Mouse (Mus musculus) natural killer cell, adult 2 months (primary cell): Measurements from ENCODE around the gene Insrr.
"Not testable (repeated sequence)": the region's sequence is repeated elsewhere in the genome, so short reads cannot be mapped to it uniquely, and the experiment has no call there.

ENCODE experiments used
- DNase-seq, 2 experiments: peaks; one replicate each; pipeline ENCODE4 v3.0.0; 2022; ENCODE audit warnings: low spot score in 2 of 2

Gene Insrr

DNA sequence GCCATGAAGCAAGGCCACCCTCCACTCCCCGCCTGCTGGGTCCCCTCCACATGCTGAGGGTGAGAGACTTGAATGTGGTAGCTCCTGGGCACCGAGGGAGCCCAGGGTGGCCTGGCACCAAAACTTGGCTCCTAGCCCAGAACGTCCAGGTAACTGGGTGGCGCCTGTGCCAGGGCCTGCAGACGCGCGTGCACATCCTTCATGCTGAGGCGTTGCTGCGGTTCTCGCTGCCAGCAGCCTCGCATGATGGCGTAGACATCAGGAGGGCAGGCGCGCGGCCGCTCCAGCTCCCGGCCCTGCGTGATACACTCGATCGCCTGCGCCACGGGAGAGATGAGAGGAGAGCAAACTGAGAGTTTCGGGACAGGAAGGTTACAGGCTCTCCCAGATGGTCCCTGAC is 18.5 kb upstream of the Insrr start:
- DNase-seq = no peak

DNA sequence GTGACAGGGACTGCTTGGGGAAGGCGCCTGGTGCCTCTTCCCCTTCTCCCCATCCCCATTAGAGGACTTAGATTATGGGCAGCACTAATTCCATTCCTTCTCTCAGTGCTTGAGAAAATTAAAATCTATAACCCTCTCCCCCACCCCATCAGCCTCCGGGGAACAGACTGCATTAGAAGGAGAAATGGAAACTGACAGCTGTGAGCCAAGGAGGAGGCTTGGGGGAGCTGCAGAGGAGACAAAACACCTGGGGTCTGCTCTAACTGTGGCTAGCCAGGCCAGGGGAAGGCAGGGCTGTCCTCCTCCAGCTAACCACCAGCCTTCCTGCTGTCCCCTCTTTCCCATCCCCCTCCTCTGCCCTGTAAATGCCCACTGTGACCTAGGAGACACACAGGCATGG is 17.7 kb upstream of the Insrr start:
- DNase-seq = no peak

DNA sequence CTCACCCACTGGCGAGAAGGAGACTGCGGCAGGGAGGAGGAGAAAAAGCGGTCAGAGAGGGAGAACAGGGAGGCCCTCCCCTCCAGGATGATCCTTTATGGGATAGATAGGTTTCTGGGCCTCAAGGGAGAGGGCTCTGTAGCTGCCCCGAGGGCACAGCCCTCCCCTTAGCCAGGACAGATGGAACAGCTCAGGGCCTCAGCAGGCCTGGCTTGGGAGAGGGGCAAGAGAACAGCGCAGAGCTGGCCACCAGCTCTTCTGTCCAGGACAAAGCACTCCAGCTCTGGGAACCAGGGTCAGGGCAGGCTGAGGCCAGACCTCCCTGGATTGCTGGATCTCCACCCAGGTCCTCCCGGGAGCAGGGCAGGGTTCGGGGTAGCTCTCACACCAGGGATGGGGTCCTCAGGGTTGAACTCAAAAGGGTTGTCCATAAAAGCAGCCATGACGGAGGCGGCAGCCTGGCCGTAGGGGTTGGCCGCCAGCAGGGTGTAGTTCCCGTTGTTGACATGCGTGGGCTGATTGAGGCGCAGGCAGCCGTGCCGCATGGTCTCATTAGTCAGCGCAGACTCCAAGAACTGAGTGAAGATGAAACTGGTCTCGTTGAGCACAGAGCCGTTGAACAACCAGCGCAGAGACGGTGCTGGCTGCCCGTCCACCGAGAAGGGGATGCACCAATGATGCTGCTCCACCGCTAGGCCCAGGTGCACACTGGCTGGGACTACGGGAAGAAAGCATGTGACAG is 13.3 kb upstream of the Insrr start:
- DNase-seq = no peak

DNA sequence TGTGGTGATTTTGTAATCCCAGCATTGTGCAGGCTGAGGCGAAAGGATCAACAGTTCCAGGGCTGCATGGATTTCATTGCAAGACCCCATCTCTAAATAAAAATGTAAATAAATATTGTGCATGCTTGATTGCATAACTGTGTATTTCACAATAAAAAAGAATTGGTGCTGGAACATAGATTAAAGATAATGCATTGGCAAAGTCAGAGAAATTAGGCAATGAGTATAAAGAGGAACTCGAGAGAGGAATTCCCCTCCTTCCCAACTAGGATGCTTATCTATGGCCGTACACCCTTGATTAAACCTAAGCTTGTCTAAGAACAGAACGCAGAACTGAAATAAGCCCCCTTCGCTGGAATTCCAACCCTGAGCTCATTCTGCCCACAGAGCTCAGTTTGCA is 11.6 kb upstream of the Insrr start:
- no peak for DNase-seq

DNA sequence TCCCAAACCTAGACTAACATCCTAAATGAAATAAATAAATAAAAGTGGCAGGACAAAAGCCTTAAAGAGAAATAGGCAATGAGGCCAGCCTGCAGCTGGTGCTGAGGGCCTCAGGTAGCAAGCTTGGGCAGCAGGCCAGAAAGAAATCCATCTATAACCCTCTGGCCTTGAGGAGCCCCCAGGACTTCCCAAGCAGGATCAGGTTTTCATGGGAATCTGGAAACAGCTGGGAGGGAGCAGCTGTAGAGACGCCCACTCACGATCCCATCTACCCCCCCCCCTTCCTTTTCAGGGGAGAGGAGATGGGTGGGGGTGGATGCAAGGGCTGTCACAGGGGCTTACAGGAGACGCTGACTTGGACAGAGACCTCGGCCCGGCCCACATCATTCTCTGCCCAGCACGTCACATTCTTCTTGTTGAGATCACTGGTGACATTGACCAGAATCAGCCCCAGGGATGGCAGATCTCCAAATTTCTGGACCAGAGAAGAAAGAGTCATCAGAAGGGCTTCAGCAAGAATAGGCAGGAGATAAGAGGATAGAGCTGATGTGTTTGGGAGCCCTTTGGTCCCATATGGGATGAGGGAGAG is 11.0 kb upstream of the Insrr start:
- no peak for DNase-seq

DNA sequence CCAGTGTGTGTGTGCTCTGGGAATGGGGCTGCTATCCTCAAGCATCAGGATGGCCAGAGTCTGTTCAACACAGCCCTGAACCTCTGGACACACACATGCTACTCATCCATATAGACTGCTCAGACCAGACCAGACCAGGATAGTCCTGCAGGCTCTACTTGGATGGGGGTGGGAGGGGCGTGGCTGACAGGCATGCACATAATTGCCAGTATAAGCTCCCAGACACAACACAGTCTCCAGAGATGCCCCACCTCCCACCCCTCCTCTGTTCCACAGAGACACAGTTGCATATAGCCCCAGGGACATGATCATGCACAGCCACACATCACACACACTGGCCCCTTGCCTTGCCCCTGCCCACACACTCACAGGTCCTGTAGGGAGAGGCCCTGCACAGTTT is 7.5 kb upstream of the Insrr start:
- DNase-seq = no peak

DNA sequence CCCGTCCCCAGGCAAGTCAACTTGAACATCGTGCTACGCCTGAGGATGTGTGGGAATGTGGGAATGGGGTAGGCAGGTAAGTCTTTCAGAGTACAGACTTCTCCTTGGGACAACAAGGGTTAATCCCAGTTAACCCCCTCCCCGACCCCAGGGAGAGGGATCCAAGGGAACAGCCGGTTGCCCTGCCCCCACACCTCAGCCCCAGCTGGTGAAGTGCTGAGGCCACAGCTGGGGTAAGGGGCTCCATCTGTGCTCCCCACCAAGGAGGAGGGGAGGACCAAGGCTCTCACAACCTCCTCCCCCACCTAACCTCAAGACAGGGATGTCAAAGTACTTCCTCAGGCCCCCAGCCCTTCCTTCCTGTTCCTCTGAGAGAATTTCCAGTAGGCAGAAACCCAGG is 7.0 kb upstream of the Insrr start:
- DNase-seq = no peak

DNA sequence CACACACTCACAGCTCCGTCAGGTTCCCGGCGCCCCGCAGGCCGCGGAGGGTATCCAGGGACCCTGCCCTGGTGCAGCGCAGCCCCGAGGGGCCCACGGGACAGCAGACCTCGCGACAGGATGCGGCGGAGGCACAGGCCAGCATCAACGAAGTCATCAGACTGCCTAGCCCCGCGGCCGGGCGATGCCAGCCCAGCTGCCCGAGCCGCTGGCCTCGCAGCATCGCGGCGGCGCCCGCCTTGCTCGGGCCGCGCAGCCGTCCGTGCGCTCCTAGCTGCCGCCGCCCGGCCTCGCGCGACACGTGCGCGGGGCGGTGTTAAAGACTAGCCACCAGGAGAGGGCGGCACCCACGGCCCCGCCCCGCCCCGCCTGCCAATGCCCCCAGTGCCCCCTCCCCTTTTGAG is 1.8 kb upstream of the Insrr start, which contains the start of gene Ntrk1:
Gene Ntrk1 (minus strand): TSS at position 241 of the 404 bp plus-strand sequence.
- no peak for DNase-seq

DNA sequence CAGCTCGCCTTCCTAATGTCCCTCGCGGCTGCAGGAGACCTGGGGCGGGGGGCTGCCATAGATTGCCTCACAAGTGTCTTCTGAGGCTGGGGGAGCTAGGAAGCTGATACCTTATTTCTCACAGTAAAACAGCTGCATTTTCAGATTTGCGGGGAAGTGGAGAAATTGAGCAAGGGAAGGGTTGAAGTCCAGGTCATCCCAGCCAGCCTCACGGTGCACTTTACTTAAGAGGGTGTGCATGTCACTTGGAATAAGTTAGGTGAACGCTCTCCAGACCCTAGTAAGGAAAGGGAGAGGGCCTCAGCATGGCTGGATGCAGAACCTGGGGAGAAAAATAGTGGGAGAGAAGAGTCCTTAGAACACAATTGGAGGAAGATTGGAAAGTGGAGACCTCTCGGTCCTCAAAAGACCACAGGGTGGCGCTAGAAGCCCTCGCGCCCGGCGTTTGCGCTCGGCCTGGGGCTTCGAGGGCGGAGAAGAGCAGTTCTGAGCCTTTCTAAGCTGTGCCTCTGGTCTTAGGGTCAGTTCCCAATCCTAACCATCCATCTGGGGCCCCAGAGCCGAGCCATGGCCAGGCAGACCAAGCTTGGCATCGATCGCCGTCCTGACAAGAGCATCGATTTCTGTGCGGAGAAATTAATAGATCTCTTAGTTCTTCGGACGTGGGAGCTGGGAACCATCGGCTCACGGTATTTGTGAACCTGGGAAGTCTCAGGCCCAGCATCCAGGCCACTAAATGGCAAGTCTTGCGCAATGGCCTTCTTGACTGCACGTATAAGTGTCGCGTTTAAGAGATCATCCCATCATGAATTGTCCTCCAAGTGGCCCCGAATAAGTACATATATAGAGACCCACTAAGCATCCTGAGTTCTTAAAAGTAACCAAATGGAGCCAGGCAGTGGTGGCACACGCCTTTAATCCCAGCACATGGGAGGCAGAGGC is 1.1 kb upstream of the Insrr start:
- DNase-seq = peak; percentile 52 to 59

DNA sequence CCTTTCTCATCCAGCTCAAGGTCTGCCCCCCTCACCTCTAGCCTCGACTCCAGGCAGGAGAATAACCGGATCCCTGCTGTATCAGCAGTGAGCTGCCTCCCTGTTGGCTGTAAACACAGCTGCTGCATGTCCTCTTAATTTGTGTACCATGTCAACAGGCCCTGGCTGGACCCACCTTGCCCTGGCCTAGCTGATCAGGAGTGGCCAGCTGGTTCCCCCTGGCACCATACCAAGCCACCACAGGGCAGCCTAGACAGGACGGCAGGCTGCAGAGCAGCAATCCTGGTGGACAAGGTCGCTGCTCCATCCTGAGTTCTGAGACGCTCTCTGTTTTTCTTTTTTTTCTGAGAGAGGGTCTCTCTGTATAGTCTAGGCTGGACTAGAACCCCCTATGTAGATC is 4.9 kb downstream of the Insrr start:
- DNase-seq = no peak

DNA sequence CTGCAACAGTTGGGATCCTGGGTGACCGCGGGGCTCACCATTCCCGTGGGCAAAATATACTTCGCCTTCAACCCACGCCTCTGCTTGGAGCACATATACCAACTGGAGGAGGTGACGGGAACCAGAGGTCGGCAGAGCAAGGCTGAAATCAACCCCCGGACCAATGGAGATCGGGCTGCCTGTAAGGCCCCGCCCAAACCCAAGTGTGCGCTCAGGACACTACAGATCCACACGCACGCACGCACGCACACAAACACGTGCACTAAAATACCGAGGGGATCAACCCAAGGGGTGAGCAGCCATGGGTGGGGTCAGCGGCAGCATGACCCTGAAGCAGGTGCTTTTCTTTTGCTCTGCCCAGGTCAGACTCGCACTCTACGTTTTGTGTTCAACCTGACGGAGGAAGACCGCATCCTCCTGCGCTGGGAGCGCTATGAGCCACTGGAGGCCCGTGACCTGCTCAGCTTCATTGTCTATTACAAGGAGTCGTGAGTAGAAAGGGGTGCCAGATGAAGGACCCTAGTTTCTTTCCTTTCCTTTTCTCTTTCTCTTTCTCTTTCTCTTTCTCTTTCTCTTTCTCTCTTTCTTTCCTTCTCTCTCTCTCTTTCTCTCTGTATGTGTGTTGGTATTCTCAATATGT is 7.4 kb downstream of the Insrr start:
- no peak for DNase-seq

DNA sequence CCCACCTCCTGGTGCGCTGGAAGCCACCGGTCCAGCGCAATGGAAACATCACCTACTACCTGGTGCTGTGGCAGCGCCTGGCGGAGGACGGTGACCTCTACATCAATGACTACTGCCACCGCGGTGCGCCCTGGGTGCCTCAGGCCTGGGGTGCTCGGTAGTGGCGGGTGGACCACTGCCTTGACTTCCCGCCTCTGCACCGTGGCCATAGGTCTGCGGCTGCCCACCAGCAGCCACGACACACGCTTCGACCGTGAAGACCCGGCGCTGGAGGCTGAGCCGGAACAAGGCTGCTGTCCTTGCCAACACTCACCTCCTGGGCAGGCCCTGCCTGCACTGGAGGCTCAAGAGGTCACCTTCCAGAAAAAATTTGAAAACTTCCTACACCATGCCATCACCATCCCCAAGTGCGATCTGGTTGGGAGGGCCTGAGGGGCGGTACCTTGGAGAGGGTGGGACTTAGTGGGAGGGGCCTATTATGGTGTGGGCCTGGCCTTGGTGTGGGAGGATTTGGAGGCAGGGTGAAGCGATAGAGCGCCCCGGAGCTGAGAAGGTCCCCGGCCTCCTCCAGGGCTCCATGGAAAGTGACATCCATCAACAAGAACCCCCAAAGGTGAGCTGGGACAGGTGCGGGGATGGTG is 12.7 kb downstream of the Insrr start:
- no peak for DNase-seq

DNA sequence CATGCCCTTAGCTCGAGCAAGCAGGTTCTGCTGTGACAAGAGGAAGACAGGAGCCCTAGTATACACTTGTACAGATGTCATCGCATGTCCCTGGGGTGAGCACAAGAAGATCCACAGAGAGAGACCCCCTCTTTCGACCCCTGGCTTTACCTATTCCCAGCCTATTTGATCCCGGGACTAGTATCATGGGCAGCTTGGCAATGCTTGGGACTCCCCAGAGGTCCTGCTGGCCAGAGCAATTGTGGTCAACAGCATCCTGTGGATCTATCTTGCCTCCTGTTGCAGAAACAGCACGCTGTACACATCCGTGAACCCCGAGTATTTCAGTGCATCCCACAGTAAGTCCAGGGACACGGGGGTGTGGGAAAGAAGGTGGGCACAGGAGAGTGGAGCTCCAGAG is 14.5 kb downstream of the Insrr start:
- no peak for DNase-seq

DNA sequence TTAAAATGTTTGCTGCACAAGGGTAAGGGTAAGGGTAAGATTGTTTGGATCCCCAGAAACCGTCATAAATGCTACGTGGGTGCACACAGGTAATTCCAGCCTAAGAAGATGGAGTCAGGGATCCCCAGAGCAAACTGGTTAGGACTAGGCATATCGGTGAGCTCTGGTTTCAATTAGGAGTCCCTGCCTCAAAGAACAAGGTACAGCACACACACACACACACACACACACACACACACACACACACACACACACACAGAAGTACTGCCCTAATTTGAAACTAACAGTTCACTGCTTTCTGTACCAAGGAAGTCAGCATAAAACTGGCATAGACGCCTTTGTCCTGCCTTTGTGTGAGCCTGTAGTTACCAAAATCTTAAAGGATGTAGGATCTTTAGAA is 15.7 kb downstream of the Insrr start:
- DNase-seq = no peak

DNA sequence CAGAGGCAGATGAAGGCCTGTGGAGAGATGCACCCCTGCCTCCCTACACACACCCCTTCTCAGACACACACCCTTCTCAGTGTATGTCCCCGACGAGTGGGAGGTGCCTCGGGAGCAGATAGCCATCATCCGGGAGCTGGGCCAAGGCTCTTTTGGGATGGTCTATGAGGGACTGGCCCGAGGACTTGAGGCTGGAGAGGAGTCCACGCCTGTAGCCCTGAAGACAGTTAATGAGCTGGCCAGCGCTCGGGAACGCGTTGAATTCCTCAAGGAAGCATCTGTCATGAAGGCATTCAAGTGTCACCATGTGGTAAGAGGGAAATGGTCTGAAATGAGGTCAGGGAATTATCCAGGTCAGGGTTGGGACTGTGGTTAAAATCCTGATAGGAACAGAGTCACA is 16.1 kb downstream of the Insrr start:
- DNase-seq = no peak

DNA sequence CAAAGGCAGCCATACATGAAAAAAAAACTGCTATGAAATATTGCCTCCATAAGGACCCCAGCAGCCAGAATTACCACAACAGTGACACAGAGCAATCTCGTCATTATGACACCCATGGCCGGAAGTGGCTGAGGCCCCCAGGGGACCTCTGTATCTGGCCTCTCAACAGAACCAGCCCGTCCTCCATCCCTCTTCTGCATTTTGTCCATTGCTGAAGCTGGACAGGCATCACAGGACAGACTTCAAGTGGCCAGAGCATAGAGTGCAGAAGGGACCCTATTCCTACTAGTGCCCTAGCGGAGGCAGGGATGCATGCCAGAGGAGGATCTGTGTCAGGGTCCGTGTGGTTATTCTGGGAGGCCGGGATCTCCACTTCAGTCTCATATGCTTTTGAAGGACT is 19.4 kb downstream of the Insrr start:
- DNase-seq = no peak

DNA sequence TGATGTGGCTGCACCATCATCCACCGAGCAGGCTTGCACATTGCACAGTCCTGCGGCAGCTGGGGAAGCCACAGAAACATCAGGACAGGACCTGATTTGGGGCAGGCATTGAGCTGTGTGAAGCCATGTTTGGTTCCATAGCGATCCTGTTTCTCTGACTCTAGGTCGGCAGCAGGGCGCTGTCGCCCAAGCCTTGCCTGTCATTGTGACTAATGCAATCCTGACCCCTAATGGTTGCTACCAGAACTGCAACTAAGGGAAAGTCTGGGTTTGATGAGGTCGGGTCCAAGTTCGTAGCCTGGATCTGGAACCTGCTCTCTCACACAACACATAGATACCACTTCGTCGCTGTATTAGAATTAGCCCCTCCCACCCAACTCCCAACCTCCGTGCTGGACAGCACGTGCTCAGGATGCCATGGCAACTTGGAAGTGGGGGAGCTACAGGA is 19.9 kb downstream of the Insrr start:
- peak; percentile 66 to 69 for DNase-seq

DNA sequence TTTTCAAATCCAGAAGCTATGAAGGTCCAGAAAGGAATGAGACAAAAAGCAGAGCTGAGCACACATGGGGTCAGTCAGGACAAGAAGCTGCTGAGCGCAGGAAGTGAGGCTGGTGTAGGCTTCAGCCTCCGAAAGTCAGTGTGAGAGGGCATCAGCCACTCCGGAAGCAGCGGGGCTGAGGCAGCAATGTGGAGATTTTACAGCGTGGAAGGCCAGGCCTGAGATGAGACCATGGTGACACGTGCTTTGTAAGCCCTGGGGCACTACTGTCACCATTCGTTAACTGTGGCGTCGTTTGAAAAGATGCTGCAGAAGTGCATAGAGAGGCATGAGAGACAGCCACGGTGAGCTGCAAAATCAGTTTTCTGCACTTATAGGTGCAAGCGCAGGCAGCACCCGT is 21.5 kb downstream of the Insrr start:
- no peak for DNase-seq

DNA sequence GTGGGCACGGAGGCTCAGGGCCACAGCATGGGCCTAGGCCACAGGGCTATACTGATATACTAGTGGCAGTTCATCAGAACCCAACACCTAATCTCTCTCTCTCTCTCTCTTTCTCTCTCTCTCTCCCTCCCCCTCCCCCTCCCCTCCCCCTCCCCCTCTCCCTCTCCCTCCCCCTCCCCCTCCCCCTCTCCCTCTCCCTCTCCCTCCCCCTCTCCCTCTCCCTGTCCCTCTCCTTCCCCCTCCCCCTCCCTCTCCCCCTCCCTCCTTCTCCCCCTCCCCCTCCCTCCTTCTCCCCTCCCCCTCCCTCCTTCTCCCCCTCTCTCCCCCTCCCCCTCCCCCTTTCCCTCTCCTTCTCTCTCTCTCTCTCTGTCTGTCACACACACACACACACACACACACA is 27.5 kb downstream of the Insrr start, which contains the start of gene Pear1:
Gene Pear1 (minus strand): TSS at position 101 of the 400 bp plus-strand sequence.
- not testable (repeated sequence) for DNase-seq

DNA sequence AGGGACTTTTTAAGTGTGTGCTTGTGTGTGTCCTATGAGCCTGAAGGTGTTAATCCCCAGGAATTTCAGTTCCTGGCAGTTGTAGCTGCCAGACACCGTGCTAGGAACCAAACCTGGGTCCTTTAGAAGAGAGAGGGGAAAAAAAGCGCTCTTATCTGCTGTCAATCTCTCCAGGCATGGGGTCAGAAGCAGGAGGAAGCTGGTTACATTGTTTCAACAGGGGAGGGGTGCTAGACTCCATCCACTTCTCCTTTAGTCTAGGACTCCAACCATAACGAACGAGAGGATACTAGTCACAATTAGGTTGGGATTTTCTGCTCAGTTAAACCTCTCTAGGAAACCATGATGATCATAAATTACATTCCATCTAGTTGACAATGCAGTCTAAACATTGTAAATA is 31.7 kb downstream of the Insrr start:
- DNase-seq = no peak

DNA sequence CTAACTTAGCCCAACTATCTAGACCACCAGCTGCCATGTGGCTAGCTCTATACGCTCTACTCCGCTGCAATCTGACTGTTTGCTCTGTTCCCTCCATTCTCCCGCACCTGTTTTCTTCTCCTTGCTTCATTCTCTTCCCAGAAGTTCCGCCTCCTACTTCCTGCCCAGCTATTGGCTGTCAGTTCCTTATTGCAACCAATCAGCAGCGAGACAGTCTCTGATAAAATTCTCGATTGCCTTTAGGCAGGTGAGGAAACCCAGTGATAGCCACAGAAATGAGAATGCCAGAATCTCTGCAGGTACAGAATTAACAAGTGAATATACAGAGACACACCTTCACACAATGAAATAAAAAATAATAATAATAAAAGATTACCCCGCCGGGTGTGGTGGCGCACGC is 32.3 kb downstream of the Insrr start:
- DNase-seq = no peak
